ENCODE assay signal across 12 mouse cellular contexts in genomic region chr7:79308455-79309030, GRCm38 (mm10). TPM values are rescaled to one million over a fixed set of nuclear protein-coding genes. Genes with fewer than 3 reads are reported as not detected.
DNase-seq lines count a peak whose midpoint lies in the region; ATAC-seq and TF ChIP-seq lines count a peak whose summit lies in the region.
"Had no signal": no experiment of that assay in that cellular context is flagged by ENCODE, and none has a peak within 500 bp of the region (broad histone marks: within the 10 kb centered on the region; RNA-seq: fewer than 3 reads in every experiment).

No protein-coding gene starts in this region.

- peaks cover 60% of the 10 kb centered on the region for H3K4me1 ChIP-seq in hindbrain, embryonic 13.5 days (replicated peaks)
- peaks cover 38% of the 10 kb centered on the region for H3K4me1 ChIP-seq in midbrain, embryonic 16.5 days (ENCODE audit: control insufficient read depth, insufficient read depth, low read length)

- intact Hi-C loops in left cerebral cortex, postnatal 4 days (cut with DNase I), result no loop called here

- no peaks in the 10 kb centered on the region for H3K27me3 ChIP-seq in hindbrain, embryonic 13.5 days
- no peaks in the 10 kb centered on the region for H3K27me3 ChIP-seq in midbrain, embryonic 16.5 days (ENCODE audit: control insufficient read depth, insufficient read depth, low read depth, low read length)
- H3K27me3 ChIP-seq: midbrain, embryonic 12.5 days; stomach, embryonic 15.5 days had no signal

- H3K4me3 ChIP-seq in layer of hippocampus, adult 2 months, result no peak overlapping the region
- H3K4me3 ChIP-seq in hindbrain, embryonic 13.5 days, result no peak overlapping the region
- H3K4me3 ChIP-seq in midbrain, embryonic 16.5 days (ENCODE audit: low read depth, low read length), result no peak overlapping the region
- H3K4me3 ChIP-seq: midbrain, embryonic 12.5 days; stomach, embryonic 15.5 days had no signal

- no peak for TF ChIP-seq CTCF in layer of hippocampus, adult 2 months (conservative IDR thresholded peaks at IDR 0.05)

- WGBS in hindbrain, embryonic 13.5 days, result 67% methylated on average over 8 of the region's 8 CpGs
- WGBS in midbrain, embryonic 16.5 days, result 70% methylated on average over 8 of the region's 8 CpGs

- H3K9me3 ChIP-seq in hindbrain, embryonic 13.5 days, result no peaks in the 10 kb centered on the region
- H3K9me3 ChIP-seq in midbrain, embryonic 16.5 days (replicated peaks; ENCODE audit: control insufficient read depth, low read length, poor library complexity, severe bottlenecking), result no peaks in the 10 kb centered on the region
- H3K9me3 ChIP-seq: midbrain, embryonic 12.5 days; stomach, embryonic 15.5 days had no signal

- H3K9ac ChIP-seq in hindbrain, embryonic 13.5 days, result no peak overlapping the region
- H3K9ac ChIP-seq in midbrain, embryonic 16.5 days (ENCODE audit: low read depth, low read length), result no peak overlapping the region
- H3K9ac ChIP-seq: midbrain, embryonic 12.5 days; stomach, embryonic 15.5 days had no signal

- no peak overlapping the region for H3K4me2 ChIP-seq in hindbrain, embryonic 13.5 days
- H3K4me2 ChIP-seq in midbrain, embryonic 16.5 days (ENCODE audit: low read length), result no peak overlapping the region
- H3K4me2 ChIP-seq: midbrain, embryonic 12.5 days; stomach, embryonic 15.5 days had no signal

- peak overlapping the region; percentile 82 for H3K27ac ChIP-seq in layer of hippocampus, adult 2 months
- peak overlapping the region; percentile 74; the same call in 1 of the 2 replicates for H3K27ac ChIP-seq in hindbrain, embryonic 13.5 days
- H3K27ac ChIP-seq in midbrain, embryonic 16.5 days (ENCODE audit: low read length), result peak overlapping the region; percentile 67; the same call in 1 of the 2 replicates

- no peaks in the 10 kb centered on the region for H3K36me3 ChIP-seq in hindbrain, embryonic 13.5 days
- H3K36me3 ChIP-seq in midbrain, embryonic 16.5 days (ENCODE audit: control insufficient read depth, insufficient read depth, low read length), result no peaks in the 10 kb centered on the region
- H3K36me3 ChIP-seq: stomach, embryonic 15.5 days had no signal

- DNase-seq in adrenal gland, adult 8-10 months, result peak; percentile 72
- no peak for DNase-seq in adrenal gland, postnatal 4 days (ENCODE audit: low spot score in 2 of 2)
- no peak for DNase-seq in layer of hippocampus, adult 2 months (ENCODE audit: low spot score in 2 of 2)
- no peak for DNase-seq in layer of hippocampus, adult 11-12 months (ENCODE audit: low spot score)
- no peak for DNase-seq in left cerebral cortex, postnatal 4 days
- DNase-seq in right cerebral cortex, postnatal 14 days, result no peak
- DNase-seq: B cell, adult 2 months; right cerebral cortex, adult 18-20 months had no signal

- no peak for ATAC-seq in hindbrain, embryonic 13.5 days (ENCODE audit: low FRiP score)
- ATAC-seq in midbrain, embryonic 16.5 days, result no peak

RNA-seq across cellular contexts. Expression of gene Abhd2, which starts 35.5 kb away (rescaled TPM):
- 1,000 to 10,000 TPM; 1,088 to 1,472 (median 1,425) TPM for total RNA-seq in adrenal gland, adult 8-10 months (2022)
- 100 to 1,000 TPM; 382 to 406 TPM for total RNA-seq in adrenal gland, postnatal 4 days (2021)
- 10 to 100 TPM; 69.6 to 70.8 TPM for total RNA-seq in layer of hippocampus, adult 2 months (2021)
- 17.3 and 19.5 TPM in 2 replicates for polyA plus RNA-seq in hindbrain, embryonic 13.5 days (2015; fragmentation: Nextera tagmentation; extraction: Ambion mirVana)
- 18.7 and 19.3 TPM in 2 replicates for polyA plus RNA-seq in midbrain, embryonic 16.5 days (2015; fragmentation: Nextera tagmentation; extraction: Ambion mirVana)
- 100 to 1,000 TPM; 112 to 114 TPM for total RNA-seq in left cerebral cortex, postnatal 4 days (2021)
